Mouse (Mus musculus): Measurements from ENCODE around the gene Magea10.

The Magea10 gene

GRCm38 (mm10) chrX:72386758-72387157 lies at the start of gene Magea10:
Gene Magea10, minus strand, starts transcription at chrX:72386858.
- DNase-seq (ENCODE audit: low read depth, low spot score): no peak
- Histone ChIP-seq H3K27me3 (ENCODE audit: control insufficient read depth, insufficient read depth, low read length, poor library complexity, severe bottlenecking) (no peaks in the 10 kb centered on the region), H3K36me3 (ENCODE audit: control insufficient read depth, insufficient read depth, low read length, poor library complexity, severe bottlenecking) (no peaks in the 10 kb centered on the region)

- Histone ChIP-seq H3K27me3 (ENCODE audit: control insufficient read depth, insufficient read depth, low read length, poor library complexity, severe bottlenecking) (no peaks in the 10 kb centered on the region), H3K36me3 (ENCODE audit: control insufficient read depth, insufficient read depth, low read length, poor library complexity, severe bottlenecking) (no peaks in the 10 kb centered on the region)
- DNase-seq (ENCODE audit: low read depth, low spot score): no peak
Observed at GRCm38 (mm10) chrX:72381972-72382371, 4.7 kb downstream of the Magea10 start.
